Mouse (Mus musculus) activated CD4-positive, CD25-positive, alpha-beta regulatory T cell, adult 4 months (primary cell): ENCODE results near the gene Wnt1. TPM values are rescaled to one million over a fixed set of nuclear protein-coding genes. Genes with fewer than 3 reads are reported as not detected.
"Not testable (repeated sequence)": the region's sequence is repeated elsewhere in the genome, so short reads cannot be mapped to it uniquely, and the experiment has no call there.

Experiments used
- ATAC-seq: one replicate; pipeline ENCODE4 v1.8.0; 2017
- polyA plus RNA-seq, 2 experiments: library from polyadenylated mRNA; unstranded; fragments of 100-300 nt; shearing (Covaris generic); gene quantifications; one replicate each; pipeline ENCODE4 v1.2.1; 2017

Wnt1 gene
- not detected for polyA plus RNA-seq

- ATAC-seq, result no peak
These were observed at the start of gene Wnt1 for GRCm38 (mm10) chr15:98789661-98790535. Gene Wnt1 (plus strand): TSS chr15:98789857.

DNA sequence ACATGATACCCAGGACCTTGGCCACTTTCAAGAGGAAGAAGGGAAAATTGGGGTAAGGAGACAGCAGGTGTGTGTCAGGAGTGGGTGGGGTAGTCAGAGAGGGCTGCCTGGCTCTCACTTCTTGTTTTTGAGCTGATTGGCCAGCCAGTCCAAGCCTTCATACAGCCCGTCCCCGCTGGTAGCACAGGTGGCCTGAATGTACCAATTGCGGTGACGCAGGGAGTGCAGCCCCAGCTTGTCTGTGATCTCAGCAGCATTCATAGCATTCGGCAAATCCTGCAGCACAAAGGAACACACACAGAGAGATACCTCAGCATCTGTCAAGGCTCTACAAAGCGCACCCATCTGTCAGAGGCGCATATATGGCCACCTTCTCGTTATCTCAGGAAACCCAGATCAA, 49.4 kb upstream of the Wnt1 start:
- no peak for ATAC-seq

- no peak for ATAC-seq
These were observed 46.8 kb upstream of the Wnt1 start for GRCm38 (mm10) chr15:98742766-98743428.

- ATAC-seq, result not testable (repeated sequence)
These were observed 45.8 kb upstream of the Wnt1 start for GRCm38 (mm10) chr15:98743863-98744262.

DNA sequence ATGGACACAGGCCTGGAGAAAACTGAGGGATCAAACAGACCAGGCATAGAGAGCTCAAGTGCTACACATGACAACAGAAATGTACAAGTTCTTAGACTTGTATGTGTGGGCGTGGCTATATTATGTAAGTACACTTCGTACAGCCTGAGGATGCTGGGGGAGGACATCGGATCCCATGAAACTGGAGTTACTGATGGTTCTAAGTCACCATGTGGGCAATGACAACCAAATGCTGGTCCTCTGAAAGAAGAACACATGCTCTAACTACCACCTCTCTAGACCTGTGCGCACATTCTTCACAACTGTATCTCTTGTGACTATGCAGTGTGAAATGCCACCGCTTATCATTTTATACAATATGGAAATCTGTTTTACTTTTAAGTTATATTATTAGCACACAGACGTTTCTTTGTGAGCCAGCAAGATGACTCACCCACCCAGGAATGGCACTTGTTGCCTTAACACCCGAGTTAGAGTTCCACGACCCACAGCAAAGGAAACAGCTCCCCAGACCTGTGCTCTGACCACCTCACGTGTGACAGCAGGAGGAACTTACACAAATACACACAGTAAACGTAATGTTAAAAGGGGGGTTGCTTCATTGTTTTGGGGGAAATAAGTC, 43.2 kb upstream of the Wnt1 start:
- no peak for ATAC-seq

- ATAC-seq, result no peak
These were observed 42.4 kb upstream of the Wnt1 start for GRCm38 (mm10) chr15:98747296-98747695.

- no peak for ATAC-seq
These were observed 40.6 kb upstream of the Wnt1 start for GRCm38 (mm10) chr15:98749093-98749492.

DNA sequence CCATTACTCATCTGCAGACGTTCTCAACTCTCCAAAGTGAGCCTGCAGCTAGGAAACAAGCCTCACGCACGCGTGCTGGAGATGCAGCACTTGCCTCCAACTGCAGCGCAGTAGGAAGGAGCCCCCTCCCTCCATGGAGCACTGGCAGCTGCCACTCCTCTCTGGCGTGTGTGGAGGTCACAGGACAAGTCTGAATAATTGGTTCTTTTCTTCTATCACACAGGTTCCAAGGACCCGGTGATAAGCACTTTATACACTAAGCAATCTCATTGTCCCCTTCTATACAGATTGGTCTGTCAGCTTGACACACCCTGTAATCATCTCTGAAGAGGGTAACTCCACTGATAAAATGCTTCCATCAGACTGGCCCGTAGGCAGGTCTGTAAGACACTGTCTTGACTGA, 36.6 kb upstream of the Wnt1 start:
- no peak for ATAC-seq

DNA sequence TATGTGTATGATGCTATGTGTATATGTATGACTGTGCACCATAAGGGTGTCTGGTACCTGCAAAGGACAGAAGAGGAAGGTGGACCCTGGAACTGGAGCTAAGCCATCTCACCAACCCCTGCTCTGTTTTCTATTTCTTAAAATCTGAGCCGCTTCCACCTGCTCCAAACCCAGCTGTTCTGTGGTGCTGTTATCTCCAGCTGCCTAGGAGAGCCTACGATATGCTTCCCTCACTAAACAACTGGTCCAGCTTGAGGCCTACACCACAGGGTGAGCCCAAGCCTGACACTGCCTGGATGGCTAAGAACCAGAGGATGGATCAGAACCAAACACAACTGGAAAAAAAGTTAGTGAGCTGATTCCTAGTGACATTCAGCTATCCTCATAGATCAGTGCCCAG, 35.5 kb upstream of the Wnt1 start:
- ATAC-seq, result no peak

- ATAC-seq, result no peak
These were observed 27.4 kb upstream of the Wnt1 start for GRCm38 (mm10) chr15:98762201-98762621.

DNA sequence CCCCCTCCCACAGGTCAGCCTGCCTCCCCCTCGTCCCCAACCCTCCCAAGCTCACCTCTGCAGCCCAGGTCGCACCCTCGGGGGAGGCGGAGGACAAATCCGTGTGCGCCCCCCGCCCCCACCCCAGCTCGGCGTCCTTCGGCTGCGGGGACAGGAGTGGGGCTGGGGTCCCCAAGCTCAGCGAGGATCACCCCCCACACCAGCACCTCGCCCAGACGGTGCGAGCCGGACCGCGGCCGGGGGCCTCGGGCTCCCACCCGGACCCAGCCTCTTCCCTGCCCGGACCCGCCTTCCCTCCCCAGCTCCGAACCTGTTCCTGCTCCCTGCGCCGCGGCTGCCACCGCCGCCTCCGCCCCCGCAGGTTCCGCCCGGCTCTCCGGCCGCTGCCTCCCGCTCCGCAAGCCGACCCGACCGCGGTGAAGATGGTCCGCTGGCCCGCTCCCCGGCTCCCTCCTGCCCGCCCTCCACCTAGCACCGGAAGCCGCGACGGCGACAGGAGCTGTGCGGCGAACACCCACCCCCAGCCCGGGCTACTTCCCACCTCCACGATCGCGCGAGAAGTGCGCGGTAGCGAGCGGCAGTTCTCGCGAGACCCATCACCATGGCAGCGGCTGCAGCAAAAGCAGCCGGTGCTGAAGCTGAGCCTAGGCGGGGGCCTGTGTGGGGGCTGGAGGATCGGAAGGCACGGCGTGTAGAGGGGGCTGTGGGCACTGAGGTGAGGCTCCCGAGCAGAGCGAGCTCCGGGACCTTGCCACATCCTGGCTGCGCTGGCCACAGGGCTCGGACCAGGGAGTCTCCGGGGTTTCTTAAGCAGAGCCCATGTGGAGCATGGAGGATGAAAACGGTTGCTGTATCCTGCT, 26.8 kb upstream of the Wnt1 start, which contains the start of gene Arf3:
Arf3 (minus strand) TSS at position 545 of the 860 bp plus-strand sequence.
- peak; percentile 97 for ATAC-seq

GRCm38 (mm10) chr15:98765929-98766328, 23.7 kb upstream of the Wnt1 start:
- no peak for ATAC-seq

- ATAC-seq, result no peak
These were observed 21.4 kb upstream of the Wnt1 start for GRCm38 (mm10) chr15:98768259-98768658.

DNA sequence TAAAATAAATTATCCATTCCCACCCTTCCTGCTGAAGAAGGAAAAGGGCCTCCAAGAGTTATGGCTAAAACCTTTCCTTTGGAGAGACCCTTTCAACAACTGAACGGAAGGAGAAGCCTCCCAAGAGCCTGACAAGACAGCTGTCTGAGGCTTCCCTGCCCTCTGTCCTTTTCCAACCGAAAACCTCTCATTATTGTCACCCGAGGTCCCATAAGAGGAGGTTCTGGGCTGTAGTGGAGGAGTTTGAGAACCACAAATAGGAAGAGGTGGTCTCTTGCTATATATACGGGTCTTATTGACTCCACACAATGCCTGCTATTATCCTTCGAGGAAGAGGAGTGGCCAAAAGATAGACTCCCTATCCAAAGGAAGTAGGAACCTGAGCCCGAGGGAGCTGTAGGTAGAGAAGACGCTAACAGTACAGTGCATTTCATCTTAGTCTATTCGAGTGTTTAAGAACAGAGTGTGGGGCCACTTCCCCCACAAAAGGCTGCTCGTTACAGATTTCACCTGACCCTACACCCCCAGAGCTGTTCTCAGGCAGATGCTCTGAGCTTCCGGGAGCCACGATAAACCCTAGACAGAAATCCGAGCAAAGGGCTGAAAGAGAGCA, 17.7 kb upstream of the Wnt1 start:
- peak; percentile 13 for ATAC-seq

DNA sequence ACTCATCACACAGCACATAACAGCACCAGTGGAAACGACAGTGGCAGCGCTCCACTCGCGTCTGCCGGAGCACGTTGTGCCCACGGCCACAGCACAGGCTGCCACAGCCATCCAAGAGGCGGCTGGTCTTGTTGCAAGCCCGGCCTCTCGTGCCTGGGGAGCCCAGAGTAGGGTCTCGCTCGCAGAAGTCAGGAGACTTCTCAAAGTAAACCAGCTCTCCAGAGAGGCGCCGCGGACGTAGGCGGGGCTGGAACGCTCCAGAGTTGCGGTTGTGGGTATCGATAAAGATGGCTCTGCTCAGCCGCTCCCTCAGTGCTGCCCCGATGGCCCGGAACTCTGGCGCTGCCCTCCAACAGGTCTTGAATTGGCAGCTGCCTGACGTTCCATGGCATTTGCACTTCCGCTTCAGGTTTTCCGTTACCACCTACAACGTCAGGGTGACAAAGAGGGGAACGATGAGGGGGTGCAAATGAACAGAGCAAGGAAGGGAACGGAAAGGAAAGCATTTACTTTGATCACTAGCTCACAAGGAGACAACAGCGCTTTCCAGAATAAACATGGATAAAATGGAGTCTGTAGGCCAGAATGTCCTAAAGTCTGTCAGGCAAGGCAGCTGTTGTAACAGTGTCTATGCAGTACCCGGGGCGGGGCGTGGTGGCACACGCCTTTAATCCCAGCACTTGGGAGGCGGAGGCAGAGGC, 17.0 kb upstream of the Wnt1 start:
- peak; percentile 50 for ATAC-seq

DNA sequence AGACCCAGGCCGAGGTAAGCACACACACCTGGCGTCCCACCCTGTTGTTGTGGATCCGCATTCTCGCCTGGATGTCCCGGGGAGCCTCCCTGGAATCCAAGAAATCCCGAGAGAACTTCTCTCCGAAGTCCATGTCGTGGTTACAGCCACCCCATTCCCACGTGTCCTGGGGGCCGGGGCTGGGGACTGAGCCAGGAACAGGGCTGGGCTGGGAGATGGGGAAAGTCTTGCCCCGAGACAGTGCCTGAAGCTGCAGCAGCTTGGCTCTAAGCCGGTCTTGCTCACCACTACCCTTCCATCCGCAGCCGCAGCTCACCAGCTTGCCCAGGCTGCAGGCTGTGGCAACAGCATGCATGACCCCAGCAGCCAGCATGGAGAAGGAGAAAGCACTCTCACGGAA, 15.6 kb upstream of the Wnt1 start:
- ATAC-seq, result no peak

GRCm38 (mm10) chr15:98775533-98775932, 14.1 kb upstream of the Wnt1 start:
- ATAC-seq, result no peak

- ATAC-seq, result peak; percentile 47
These were observed 13.2 kb upstream of the Wnt1 start for GRCm38 (mm10) chr15:98776280-98777004.

- ATAC-seq, result no peak
These were observed 12.5 kb upstream of the Wnt1 start for GRCm38 (mm10) chr15:98777005-98777616.

GRCm38 (mm10) chr15:98777762-98778161, 11.9 kb upstream of the Wnt1 start, which contains the start of gene Wnt10b:
Gene Wnt10b (minus strand): TSS chr15:98778150.
- no peak for ATAC-seq
